Comparison of ENCODE assay signal across 16 mouse cellular contexts in genomic region chr2:128731951-128732350, GRCm38 (mm10). TPM values are rescaled to one million over a fixed set of nuclear protein-coding genes. Genes with fewer than 3 reads are reported as not detected.
"Had no signal": no experiment of that assay in that cellular context is flagged by ENCODE, and none has a peak within 500 bp of the region (broad histone marks: within the 10 kb centered on the region; RNA-seq: fewer than 3 reads in every experiment).

No protein-coding gene starts in this region.

- H3K4me1 ChIP-seq: megakaryocyte, embryonic 14.5 days; midbrain, embryonic 13.5 days; midbrain, embryonic 15.5 days had no signal

- H3K4me3 ChIP-seq: lung, embryonic 15.5 days; megakaryocyte, embryonic 14.5 days; midbrain, embryonic 13.5 days; midbrain, embryonic 15.5 days; neural tube, embryonic 12.5 days had no signal

- H3K27ac ChIP-seq: lung, embryonic 15.5 days; macrophage; midbrain, embryonic 13.5 days; midbrain, embryonic 15.5 days; neural tube, embryonic 12.5 days had no signal

- DNase-seq: lung, adult 2 months; lung, postnatal 14 days; lung, postnatal 36 days; retina, postnatal 1 day; right cerebral cortex, adult 18-20 months; thymus, adult 18-20 months; thymus, postnatal 25 days; thymus, postnatal 4 days had no signal

RNA-seq across cellular contexts. Expression of gene Mertk, which starts 33.2 kb away (rescaled TPM):
- total RNA-seq: monocyte, adult 5-6 weeks; neutrophil, adult 5-6 weeks had no signal
